Mouse (Mus musculus): ENCODE measurements around the gene Grin2c. TPM values are rescaled to one million over a fixed set of nuclear protein-coding genes. Genes with fewer than 3 reads are reported as not detected.

Gene Grin2c
- polyA plus RNA-seq, 1 experiment from 2014 or later: not detected

GRCm38 (mm10) chr11:115234320-115235044 lies 32.6 kb downstream of the Grin2c start:
- Histone ChIP-seq H3K9ac (no peak overlapping the region), H3K9me3 (no peaks in the 10 kb centered on the region), H3K27me3 (no peaks in the 10 kb centered on the region; the same call in 1 of the 2 replicates), H3K4me1 (peaks cover 52% of the 10 kb centered on the region), H3K4me2 (no peak overlapping the region), H3K4me3 (replicated peaks) (no peak overlapping the region), H3K27ac (no peak overlapping the region), H3K36me3 (replicated peaks) (no peaks in the 10 kb centered on the region)
- no peak for ATAC-seq (ENCODE audit: low FRiP score)
- 78% methylated on average over 15 of the region's 15 CpGs for WGBS

GRCm38 (mm10) chr11:115233526-115234290 lies 33.3 kb downstream of the Grin2c start:
- Histone ChIP-seq H3K4me3 (replicated peaks) (no peak overlapping the region), H3K4me1 (peaks cover 60% of the 10 kb centered on the region), H3K9ac (no peak overlapping the region), H3K9me3 (no peaks in the 10 kb centered on the region), H3K4me2 (no peak overlapping the region), H3K27ac (peak overlapping the region; percentile 46; the same call in 1 of the 2 replicates), H3K36me3 (replicated peaks) (no peaks in the 10 kb centered on the region), H3K27me3 (peaks cover 3% of the 10 kb centered on the region)
- 54% methylated on average over 20 of the region's 20 CpGs for WGBS
- no peak for ATAC-seq (ENCODE audit: low FRiP score)

- Histone ChIP-seq H3K9ac (no peak overlapping the region), H3K4me1 (peaks cover 68% of the 10 kb centered on the region), H3K4me3 (replicated peaks) (no peak overlapping the region), H3K36me3 (replicated peaks) (no peaks in the 10 kb centered on the region), H3K27me3 (peaks cover 3% of the 10 kb centered on the region), H3K9me3 (no peaks in the 10 kb centered on the region), H3K27ac (0 out of 2 replicates have a peak overlapping the region, but pooled peaks have one; percentile 13), H3K4me2 (no peak overlapping the region)
- no peak for ATAC-seq (ENCODE audit: low FRiP score)
- WGBS: 77% methylated on average over 5 of the region's 5 CpGs
Measured at GRCm38 (mm10) chr11:115232889-115233288, 34.2 kb downstream of the Grin2c start.

GRCm38 (mm10) chr11:115231924-115232323 lies 35.1 kb downstream of the Grin2c start:
- H3K27me3 ChIP-seq: peaks cover 3% of the 10 kb centered on the region
- H3K4me2 ChIP-seq: no peak overlapping the region
- ATAC-seq (ENCODE audit: low FRiP score): no peak

GRCm38 (mm10) chr11:115231168-115231915 lies 35.7 kb downstream of the Grin2c start:
- 66% methylated on average over 14 of the region's 14 CpGs for WGBS
- no peaks in the 10 kb centered on the region for H3K36me3 ChIP-seq (replicated peaks)
- H3K4me3 ChIP-seq (replicated peaks): no peak overlapping the region
- no peak overlapping the region; the same call in 1 of the 2 replicates for H3K4me2 ChIP-seq
- H3K9ac ChIP-seq: no peak overlapping the region
- no peak for ATAC-seq (ENCODE audit: low FRiP score)
- no peaks in the 10 kb centered on the region for H3K9me3 ChIP-seq
- peaks cover 80% of the 10 kb centered on the region for H3K4me1 ChIP-seq
- H3K27ac ChIP-seq: peak overlapping the region; percentile 66
- H3K27me3 ChIP-seq: peaks cover 3% of the 10 kb centered on the region

More at GRCm38 (mm10) chr11:115231924-115232323, 35.1 kb downstream of the Grin2c start:
- no peaks in the 10 kb centered on the region for H3K36me3 ChIP-seq (replicated peaks)
- H3K4me1 ChIP-seq: peaks cover 77% of the 10 kb centered on the region
- no peak overlapping the region for H3K9ac ChIP-seq
- H3K9me3 ChIP-seq: no peaks in the 10 kb centered on the region
- no peak overlapping the region for H3K4me3 ChIP-seq (replicated peaks)
- WGBS: 44% methylated on average over 9 of the region's 9 CpGs
- H3K27ac ChIP-seq: peak overlapping the region; percentile 66

- 50% methylated on average over 15 of the region's 15 CpGs for WGBS
- no peaks in the 10 kb centered on the region for H3K36me3 ChIP-seq (replicated peaks)
- ATAC-seq (ENCODE audit: low FRiP score): no peak
- no peak overlapping the region for H3K27ac ChIP-seq
- H3K4me1 ChIP-seq: peaks cover 83% of the 10 kb centered on the region
- peaks cover 3% of the 10 kb centered on the region for H3K27me3 ChIP-seq
- H3K4me2 ChIP-seq: no peak overlapping the region
- no peaks in the 10 kb centered on the region for H3K9me3 ChIP-seq
- H3K4me3 ChIP-seq (replicated peaks): no peak overlapping the region
- no peak overlapping the region for H3K9ac ChIP-seq
Measured at GRCm38 (mm10) chr11:115229021-115229930, 37.8 kb downstream of the Grin2c start.

GRCm38 (mm10) chr11:115228430-115228829 lies 38.6 kb downstream of the Grin2c start:
- Histone ChIP-seq H3K9ac (no peak overlapping the region), H3K9me3 (no peaks in the 10 kb centered on the region), H3K4me3 (replicated peaks) (no peak overlapping the region), H3K4me1 (peaks cover 74% of the 10 kb centered on the region), H3K4me2 (no peak overlapping the region), H3K27ac (no peak overlapping the region), H3K27me3 (peaks cover 3% of the 10 kb centered on the region), H3K36me3 (replicated peaks) (no peaks in the 10 kb centered on the region)
- WGBS: 81% methylated on average over 7 of the region's 7 CpGs
- ATAC-seq (ENCODE audit: low FRiP score): no peak

- WGBS: 22% methylated on average over 12 of the region's 12 CpGs
- Histone ChIP-seq H3K36me3 (replicated peaks) (no peaks in the 10 kb centered on the region), H3K27ac (peak overlapping the region; percentile 74), H3K4me2 (no peak overlapping the region), H3K9ac (0 out of 2 replicates have a peak overlapping the region, but pooled peaks have one; percentile 21), H3K9me3 (no peaks in the 10 kb centered on the region), H3K27me3 (peaks cover 3% of the 10 kb centered on the region; the same call in 1 of the 2 replicates), H3K4me3 (replicated peaks) (no peak overlapping the region), H3K4me1 (peaks cover 73% of the 10 kb centered on the region)
- no peak; the same call in 1 of the 2 replicates for ATAC-seq (ENCODE audit: low FRiP score)
Measured at GRCm38 (mm10) chr11:115227640-115228039, 39.4 kb downstream of the Grin2c start.

GRCm38 (mm10) chr11:115226811-115227491 lies 40.1 kb downstream of the Grin2c start:
- peak overlapping the region; percentile 74 for H3K27ac ChIP-seq
- ATAC-seq (ENCODE audit: low FRiP score): peak; percentile 51; the same call in 1 of the 2 replicates
- H3K27me3 ChIP-seq: peaks cover 3% of the 10 kb centered on the region; the same call in 1 of the 2 replicates
- H3K4me1 ChIP-seq: peaks cover 73% of the 10 kb centered on the region
- H3K9ac ChIP-seq: no peak overlapping the region
- no peak overlapping the region for H3K4me2 ChIP-seq
- no peaks in the 10 kb centered on the region for H3K36me3 ChIP-seq (replicated peaks)
- 26% methylated on average over 14 of the region's 14 CpGs for WGBS
- no peak overlapping the region for H3K4me3 ChIP-seq (replicated peaks)
- no peaks in the 10 kb centered on the region for H3K9me3 ChIP-seq

GRCm38 (mm10) chr11:115225301-115225700 lies 41.7 kb downstream of the Grin2c start:
- H3K9ac ChIP-seq: no peak overlapping the region
- peaks cover 3% of the 10 kb centered on the region; the same call in 1 of the 2 replicates for H3K27me3 ChIP-seq
- H3K27ac ChIP-seq: peak overlapping the region; percentile 50; the same call in 1 of the 2 replicates
- H3K4me2 ChIP-seq: no peak overlapping the region
- no peaks in the 10 kb centered on the region for H3K36me3 ChIP-seq (replicated peaks)
- no peak overlapping the region for H3K4me3 ChIP-seq (replicated peaks)
- peaks cover 68% of the 10 kb centered on the region for H3K4me1 ChIP-seq
- no peaks in the 10 kb centered on the region for H3K9me3 ChIP-seq
- 36% methylated on average over 6 of the region's 6 CpGs for WGBS
- no peak for ATAC-seq (ENCODE audit: low FRiP score)

- ATAC-seq (ENCODE audit: low FRiP score): no peak
- WGBS: 44% methylated on average over 8 of the region's 8 CpGs
- H3K27ac ChIP-seq: 0 out of 2 replicates have a peak overlapping the region, but pooled peaks have one; percentile 21
Measured at GRCm38 (mm10) chr11:115224889-115225288, 42.2 kb downstream of the Grin2c start.

More at GRCm38 (mm10) chr11:115224889-115225288, 42.2 kb downstream of the Grin2c start:
- no peak overlapping the region for H3K4me2 ChIP-seq
- H3K9me3 ChIP-seq: no peaks in the 10 kb centered on the region
- no peak overlapping the region for H3K9ac ChIP-seq
- H3K4me1 ChIP-seq: peaks cover 68% of the 10 kb centered on the region
- H3K36me3 ChIP-seq (replicated peaks): no peaks in the 10 kb centered on the region
- no peak overlapping the region for H3K4me3 ChIP-seq (replicated peaks)
- peaks cover 3% of the 10 kb centered on the region; the same call in 1 of the 2 replicates for H3K27me3 ChIP-seq
